Mouse (Mus musculus) myocyte (in vitro differentiated cells): Measurements from ENCODE around the gene Tex33. TPM values are rescaled to one million over a fixed set of nuclear protein-coding genes. Genes with fewer than 3 reads are reported as not detected.
"Not testable (repeated sequence)": the region's sequence is repeated elsewhere in the genome, so short reads cannot be mapped to it uniquely, and the experiment has no call there.

ENCODE experiments used
- H3K27me3 ChIP-seq: one replicate; pipeline ENCODE4 v1.6.1; 2011; ENCODE audit not compliant: control insufficient read depth, insufficient read depth, insufficient read length
- H3K36me3 ChIP-seq: one replicate; pipeline ENCODE4 v1.6.1; 2011; ENCODE audit not compliant: control insufficient read depth, insufficient read depth
- H3K4me2 ChIP-seq: one replicate; pipeline ENCODE4 v1.6.1; 2011; ENCODE audit warnings: low read depth, control low read depth
- H3K4me3 ChIP-seq: one replicate; pipeline ENCODE4 v1.5.1; 2011; ENCODE audit warnings: mild to moderate bottlenecking, control low read depth, moderate library complexity
- H3K79me2 ChIP-seq: one replicate; pipeline ENCODE4 v1.6.1; 2011; ENCODE audit not compliant: control insufficient read depth, insufficient read depth
- H3ac ChIP-seq: one replicate; pipeline ENCODE4 v1.6.1; 2011; ENCODE audit not compliant: control insufficient read depth, insufficient read length
- CEBPB ChIP-seq: IDR thresholded peaks from 2 replicates; pipeline ENCODE4 v1.6.1; 2011; ENCODE audit warnings: mild to moderate bottlenecking, moderate library complexity; ENCODE audit not compliant: poor library complexity, insufficient read depth, severe bottlenecking
- E2F4 ChIP-seq: IDR thresholded peaks from one replicate; pipeline ENCODE4 v1.6.1; 2011; ENCODE audit warnings: mild to moderate bottlenecking, control low read depth, moderate library complexity; ENCODE audit not compliant: insufficient read depth
- MAX ChIP-seq: IDR thresholded peaks from one replicate; pipeline ENCODE4 v1.6.1; 2011; ENCODE audit warnings: low read depth, mild to moderate bottlenecking, control low read depth
- MYOD1 ChIP-seq, 3 experiments: IDR thresholded peaks; one replicate each; pipeline ENCODE4 v1.6.1; 2011; ENCODE audit warnings: control low read depth in 2 of 3, low read depth in 2 of 3, mild to moderate bottlenecking in 2 of 3, moderate library complexity in 1 of 3; ENCODE audit not compliant: insufficient read length in 2 of 3, control insufficient read depth in 1 of 3
- MYOG ChIP-seq, 3 experiments: IDR thresholded peaks; one replicate each; pipeline ENCODE4 v1.6.1; 2011; ENCODE audit warnings: control low read depth in 2 of 3, low read depth in 2 of 3, mild to moderate bottlenecking in 2 of 3; ENCODE audit not compliant: insufficient read length in 2 of 3, control insufficient read depth in 1 of 3, insufficient read depth in 1 of 3
- POLR2A ChIP-seq: IDR thresholded peaks from one replicate; pipeline ENCODE4 v1.6.1; 2011; ENCODE audit warnings: low read depth, mild to moderate bottlenecking, control low read depth, moderate library complexity; ENCODE audit not compliant: insufficient read length
- POLR2AphosphoS2 ChIP-seq: IDR thresholded peaks from one replicate; pipeline ENCODE4 v1.6.1; 2011; ENCODE audit warnings: low read depth, control low read depth; ENCODE audit not compliant: insufficient read length
- REST ChIP-seq: IDR thresholded peaks from one replicate; pipeline ENCODE4 v1.6.1; 2011; ENCODE audit warnings: mild to moderate bottlenecking, control low read depth, moderate library complexity; ENCODE audit not compliant: insufficient read depth, insufficient read length
- SRF ChIP-seq: IDR thresholded peaks from one replicate; pipeline ENCODE4 v1.6.1; 2011; ENCODE audit warnings: low read depth; ENCODE audit not compliant: control insufficient read depth, insufficient read length
- TCF12 ChIP-seq: IDR thresholded peaks from one replicate; pipeline ENCODE4 v1.6.1; 2011; ENCODE audit warnings: mild to moderate bottlenecking, control low read depth; ENCODE audit not compliant: poor library complexity, insufficient read depth, severe bottlenecking
- TCF3 ChIP-seq: IDR thresholded peaks from one replicate; pipeline ENCODE4 v1.6.1; 2011; ENCODE audit warnings: low read depth, control low read depth; ENCODE audit not compliant: insufficient read length
- USF1 ChIP-seq: IDR thresholded peaks from one replicate; pipeline ENCODE4 v1.6.1; 2011; ENCODE audit warnings: low read depth, mild to moderate bottlenecking, control low read depth, moderate library complexity
- polyA plus RNA-seq: library from polyadenylated mRNA; unstranded; fragments of >200 nt; fragmentation: generic; extraction: Trizol; gene quantifications from one replicate; pipeline ENCODE4 v1.2.1, GENCODE M21; 2012; ENCODE audit warnings: missing spikeins

The Tex33 gene
- polyA plus RNA-seq, 1 experiment: not detected

GRCm38 (mm10) chr15:78332981-78333380 is 62.7 kb downstream of the Tex33 start:
- Histone ChIP-seq H3K4me2 (no peak overlapping the region), H3K4me3 (no peak overlapping the region), H3K27me3 (no peaks in the 10 kb centered on the region), H3ac (no peak overlapping the region), H3K36me3 (no peaks in the 10 kb centered on the region), H3K79me2 (no peaks in the 10 kb centered on the region)
- TF ChIP-seq TCF3 (no peak), MYOD1 (IDR thresholded peaks at IDR 0.05; ENCODE audit: control insufficient read depth in 1 of 3, insufficient read length in 2 of 3, low read depth in 2 of 3) (no peak), SRF (no peak), POLR2AphosphoS2 (no peak), USF1 (no peak), MYOG (IDR thresholded peaks at IDR 0.05; ENCODE audit: control insufficient read depth in 1 of 3, insufficient read depth in 1 of 3, insufficient read length in 2 of 3, low read depth in 2 of 3) (no peak), POLR2A (no peak), E2F4 (no peak), TCF12 (no peak)

DNA sequence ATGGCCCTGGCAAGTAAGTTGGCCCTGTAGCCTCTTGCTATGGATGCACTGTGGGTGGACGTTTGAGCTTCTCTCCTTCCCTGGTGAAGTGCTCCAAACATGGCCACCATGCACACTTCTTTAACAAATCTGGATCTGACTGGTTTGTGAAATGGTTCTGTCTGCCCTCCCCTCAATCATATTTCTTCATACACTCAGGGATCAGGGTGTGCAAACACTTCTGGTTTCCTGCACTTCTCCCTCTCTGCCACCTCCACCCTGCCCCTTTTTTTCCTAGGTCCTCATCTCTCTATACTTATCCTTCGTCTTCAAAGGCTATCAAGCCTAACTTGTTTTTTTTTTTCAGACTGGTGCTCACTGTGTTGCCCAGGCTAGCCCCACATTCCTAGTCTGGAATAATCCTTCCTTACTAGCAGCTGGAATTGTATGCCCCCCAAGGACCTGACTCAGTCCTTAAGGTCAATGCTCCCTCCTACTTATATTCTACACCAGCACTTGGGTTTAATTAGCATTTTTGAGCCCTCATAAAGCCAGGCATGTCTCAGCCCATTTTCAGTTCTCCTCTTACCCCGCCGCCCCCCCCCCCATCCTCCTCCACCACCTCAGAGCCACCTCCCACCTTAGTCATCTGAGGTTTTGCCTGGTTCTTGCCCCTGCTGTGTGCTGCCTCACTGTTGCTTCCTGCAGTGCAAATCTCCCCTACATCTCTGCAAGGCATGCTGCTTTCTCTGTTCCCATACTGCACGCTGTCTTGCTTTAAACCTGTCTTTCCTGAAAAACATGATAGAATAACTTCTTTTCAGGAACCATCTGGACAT is 64.0 kb downstream of the Tex33 start:
- H3ac ChIP-seq: no peak overlapping the region
- H3K27me3 ChIP-seq: no peaks in the 10 kb centered on the region
- TF ChIP-seq MYOG (IDR thresholded peaks at IDR 0.05; ENCODE audit: control insufficient read depth in 1 of 3, insufficient read depth in 1 of 3, insufficient read length in 2 of 3, low read depth in 2 of 3): no peak
- TF ChIP-seq POLR2A: no peak
- no peak for TF ChIP-seq USF1
- TF ChIP-seq SRF: no peak
- TF ChIP-seq TCF12: no peak
- TF ChIP-seq E2F4: no peak
- no peak for TF ChIP-seq CEBPB
- TF ChIP-seq POLR2AphosphoS2: no peak
- no peak for TF ChIP-seq TCF3
- TF ChIP-seq MYOD1 (IDR thresholded peaks at IDR 0.05; ENCODE audit: control insufficient read depth in 1 of 3, insufficient read length in 2 of 3, low read depth in 2 of 3): no peak
- no peak for TF ChIP-seq MAX
- TF ChIP-seq REST: no peak
- no peaks in the 10 kb centered on the region for H3K36me3 ChIP-seq
- H3K4me2 ChIP-seq: no peak overlapping the region
- H3K4me3 ChIP-seq: no peak overlapping the region
- H3K79me2 ChIP-seq: no peaks in the 10 kb centered on the region

GRCm38 (mm10) chr15:78330706-78331105 is 65.0 kb downstream of the Tex33 start:
- no peak overlapping the region for H3ac ChIP-seq
- H3K4me2 ChIP-seq: no peak overlapping the region
- no peaks in the 10 kb centered on the region for H3K36me3 ChIP-seq
- H3K4me3 ChIP-seq: no peak overlapping the region
- no peaks in the 10 kb centered on the region for H3K79me2 ChIP-seq
- H3K27me3 ChIP-seq: no peaks in the 10 kb centered on the region
- no peak for TF ChIP-seq CEBPB
- TF ChIP-seq TCF3: no peak
- no peak for TF ChIP-seq POLR2AphosphoS2
- TF ChIP-seq SRF: no peak
- no peak for TF ChIP-seq MYOG (IDR thresholded peaks at IDR 0.05; ENCODE audit: control insufficient read depth in 1 of 3, insufficient read depth in 1 of 3, insufficient read length in 2 of 3, low read depth in 2 of 3)
- no peak for TF ChIP-seq USF1

- H3ac ChIP-seq, H3K36me3 ChIP-seq: not testable (repeated sequence)
Observed at GRCm38 (mm10) chr15:78329972-78330371, 65.7 kb downstream of the Tex33 start.

DNA sequence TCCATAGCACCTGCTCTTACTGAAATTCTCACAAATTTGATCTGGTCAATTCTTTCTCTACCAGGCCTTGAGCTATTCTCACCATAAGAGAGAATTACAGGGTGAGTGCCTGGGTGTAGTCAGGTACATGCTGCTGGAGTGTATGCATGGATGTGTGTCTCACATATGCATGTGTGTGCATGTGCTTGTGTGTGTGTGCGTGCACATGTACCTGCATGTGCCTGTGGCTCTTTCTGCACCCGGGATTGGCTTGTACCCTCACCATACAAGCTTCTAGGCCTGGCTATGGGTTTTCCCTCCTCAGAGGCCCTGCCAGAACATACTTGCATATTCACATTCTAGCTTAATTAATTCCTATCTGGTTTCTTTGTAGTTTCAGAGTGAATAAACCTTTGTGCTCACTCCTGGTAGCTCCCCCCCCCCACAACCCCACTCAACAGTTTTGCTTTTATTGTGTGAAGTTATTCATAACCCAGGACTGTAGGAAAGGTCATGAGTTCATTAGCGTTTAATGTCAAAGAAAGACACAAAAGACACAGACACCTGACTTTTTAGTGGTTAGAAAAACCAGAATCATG is 67.1 kb downstream of the Tex33 start:
- Histone ChIP-seq H3K36me3 (no peaks in the 10 kb centered on the region), H3K4me3 (no peak overlapping the region), H3ac (no peak overlapping the region), H3K79me2 (no peaks in the 10 kb centered on the region), H3K27me3 (no peaks in the 10 kb centered on the region), H3K4me2 (no peak overlapping the region)
- no peak for TF ChIP-seq CEBPB
- no peak for TF ChIP-seq TCF12
- TF ChIP-seq MAX: no peak
- TF ChIP-seq MYOD1 (IDR thresholded peaks at IDR 0.05; ENCODE audit: control insufficient read depth in 1 of 3, insufficient read length in 2 of 3, low read depth in 2 of 3): no peak
- TF ChIP-seq E2F4: no peak
- TF ChIP-seq MYOG (IDR thresholded peaks at IDR 0.05; ENCODE audit: control insufficient read depth in 1 of 3, insufficient read depth in 1 of 3, insufficient read length in 2 of 3, low read depth in 2 of 3): no peak
- no peak for TF ChIP-seq SRF
- no peak for TF ChIP-seq TCF3
- no peak for TF ChIP-seq POLR2A
- no peak for TF ChIP-seq USF1
- no peak for TF ChIP-seq REST
- TF ChIP-seq POLR2AphosphoS2: no peak

More at GRCm38 (mm10) chr15:78329972-78330371, 65.7 kb downstream of the Tex33 start:
- H3K4me2 ChIP-seq, H3K27me3 ChIP-seq, H3K4me3 ChIP-seq, H3K79me2 ChIP-seq: not testable (repeated sequence)

Other genes with a start within 250 kb of the Tex33 start
- 38.7 TPM for gene Ift27, start 221.8 kb downstream of the Tex33 start, polyA plus RNA-seq
- gene Pvalb, start 189.5 kb downstream of the Tex33 start, polyA plus RNA-seq: 5.4 TPM
- gene Ncf4, start 151.1 kb downstream of the Tex33 start, polyA plus RNA-seq: 0.79 TPM
- gene Csf2rb2, start 90.2 kb downstream of the Tex33 start, polyA plus RNA-seq: 0.14 TPM
- 0.08 TPM for gene Csf2rb, start 70.2 kb downstream of the Tex33 start, polyA plus RNA-seq
- gene Tst, start 10.0 kb upstream of the Tex33 start, polyA plus RNA-seq: 9.8 TPM
- 77.1 TPM for gene Mpst, start 10.5 kb upstream of the Tex33 start, polyA plus RNA-seq
- 161 TPM for gene Kctd17, start 32.7 kb upstream of the Tex33 start, polyA plus RNA-seq
- 0.08 TPM for gene Tmprss6, start 72.7 kb upstream of the Tex33 start, polyA plus RNA-seq
- 0.67 TPM for gene Il2rb, start 99.4 kb upstream of the Tex33 start, polyA plus RNA-seq
- 66.2 TPM for gene C1qtnf6, start 135.5 kb upstream of the Tex33 start, polyA plus RNA-seq
- gene Sstr3, start 148.8 kb upstream of the Tex33 start, polyA plus RNA-seq: not detected
- not detected for gene Rac2, start 176.9 kb upstream of the Tex33 start, polyA plus RNA-seq
- 0.10 TPM for gene Cyth4, start 201.1 kb upstream of the Tex33 start, polyA plus RNA-seq